Mouse (Mus musculus): ENCODE results near the gene 6030458C11Rik. TPM values are rescaled to one million over a fixed set of nuclear protein-coding genes. Genes with fewer than 3 reads are reported as not detected.

6030458C11Rik gene
- polyA plus RNA-seq, 1 experiment, result 2.7 TPM

- TF ChIP-seq GATA1 (IDR thresholded peaks at IDR 0.05; ENCODE audit: borderline replicate concordance, low read length) (no peak), FLI1 (IDR thresholded peaks at IDR 0.05; ENCODE audit: low read length) (no peak)
- Histone ChIP-seq H3K9me3 (no peaks in the 10 kb centered on the region), H3K27me3 (replicated peaks) (no peaks in the 10 kb centered on the region), H3K4me1 (no peaks in the 10 kb centered on the region), H3K36me3 (replicated peaks; ENCODE audit: low read length) (peaks cover 95% of the 10 kb centered on the region), H3K4me3 (replicated peaks) (no peak overlapping the region)
Observed at GRCm38 (mm10) chr15:12849373-12849772, 24.9 kb upstream of the 6030458C11Rik start.

- no peak for TF ChIP-seq GATA1 (IDR thresholded peaks at IDR 0.05; ENCODE audit: borderline replicate concordance, low read length)
- no peak for TF ChIP-seq FLI1 (IDR thresholded peaks at IDR 0.05; ENCODE audit: low read length)
- no peak overlapping the region for H3K4me3 ChIP-seq (replicated peaks)
- no peaks in the 10 kb centered on the region for H3K9me3 ChIP-seq
- no peaks in the 10 kb centered on the region for H3K4me1 ChIP-seq
- H3K27me3 ChIP-seq (replicated peaks), result no peaks in the 10 kb centered on the region
- peaks cover 94% of the 10 kb centered on the region for H3K36me3 ChIP-seq (replicated peaks; ENCODE audit: low read length)
Observed at GRCm38 (mm10) chr15:12848196-12848975, 23.9 kb upstream of the 6030458C11Rik start.

GRCm38 (mm10) chr15:12842833-12843232 is 18.4 kb upstream of the 6030458C11Rik start:
- Histone ChIP-seq H3K4me3 (replicated peaks) (no peak overlapping the region), H3K27me3 (replicated peaks) (no peaks in the 10 kb centered on the region), H3K4me1 (peaks cover 7% of the 10 kb centered on the region; the same call in 1 of the 2 replicates), H3K36me3 (replicated peaks; ENCODE audit: low read length) (peaks cover 90% of the 10 kb centered on the region), H3K9me3 (no peaks in the 10 kb centered on the region)
- TF ChIP-seq FLI1 (IDR thresholded peaks at IDR 0.05; ENCODE audit: low read length), result no peak
- no peak for TF ChIP-seq GATA1 (IDR thresholded peaks at IDR 0.05; ENCODE audit: borderline replicate concordance, low read length)

- peaks cover 89% of the 10 kb centered on the region for H3K36me3 ChIP-seq (replicated peaks; ENCODE audit: low read length)
- H3K4me1 ChIP-seq, result peaks cover 7% of the 10 kb centered on the region; the same call in 1 of the 2 replicates
- no peaks in the 10 kb centered on the region for H3K9me3 ChIP-seq
- H3K27me3 ChIP-seq (replicated peaks), result no peaks in the 10 kb centered on the region
- H3K4me3 ChIP-seq (replicated peaks), result no peak overlapping the region
- TF ChIP-seq GATA1 (IDR thresholded peaks at IDR 0.05; ENCODE audit: borderline replicate concordance, low read length) (no peak), FLI1 (IDR thresholded peaks at IDR 0.05; ENCODE audit: low read length) (no peak)
Observed at GRCm38 (mm10) chr15:12840737-12841136, 16.3 kb upstream of the 6030458C11Rik start.

DNA sequence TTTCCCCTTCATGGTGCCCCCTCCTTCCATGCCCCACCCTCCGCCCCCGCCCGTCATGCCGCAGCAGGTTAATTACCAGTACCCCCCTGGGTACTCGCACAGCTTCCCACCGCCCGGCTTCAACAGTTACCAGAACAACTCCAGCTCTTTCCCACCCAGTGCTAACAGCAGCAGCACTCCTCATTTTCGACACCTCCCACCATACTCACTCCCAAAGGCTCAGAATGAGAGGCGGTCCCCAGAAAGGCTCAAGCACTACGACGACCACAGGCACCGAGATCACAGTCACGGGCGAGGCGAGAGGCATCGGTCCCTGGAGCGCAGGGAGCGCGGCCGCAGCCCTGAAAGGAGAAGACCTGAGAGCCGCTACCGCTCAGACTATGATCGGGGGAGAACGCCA is 9.8 kb upstream of the 6030458C11Rik start:
- TF ChIP-seq FLI1 (IDR thresholded peaks at IDR 0.05; ENCODE audit: low read length) (no peak), GATA1 (IDR thresholded peaks at IDR 0.05; ENCODE audit: borderline replicate concordance, low read length) (no peak)
- H3K27me3 ChIP-seq (replicated peaks), result no peaks in the 10 kb centered on the region
- no peak overlapping the region for H3K4me3 ChIP-seq (replicated peaks)
- peaks cover 70% of the 10 kb centered on the region for H3K36me3 ChIP-seq (replicated peaks; ENCODE audit: low read length)
- no peaks in the 10 kb centered on the region for H3K9me3 ChIP-seq
- peaks cover 1% of the 10 kb centered on the region; the same call in 1 of the 2 replicates for H3K4me1 ChIP-seq

GRCm38 (mm10) chr15:12833385-12833784 is 8.9 kb upstream of the 6030458C11Rik start:
- Histone ChIP-seq H3K27me3 (replicated peaks) (no peaks in the 10 kb centered on the region), H3K36me3 (replicated peaks; ENCODE audit: low read length) (peaks cover 75% of the 10 kb centered on the region), H3K4me3 (replicated peaks) (no peak overlapping the region), H3K9me3 (no peaks in the 10 kb centered on the region), H3K4me1 (no peaks in the 10 kb centered on the region)
- TF ChIP-seq FLI1 (IDR thresholded peaks at IDR 0.05; ENCODE audit: low read length) (no peak), GATA1 (IDR thresholded peaks at IDR 0.05; ENCODE audit: borderline replicate concordance, low read length) (no peak)

GRCm38 (mm10) chr15:12832599-12832998 is 8.2 kb upstream of the 6030458C11Rik start:
- no peak for TF ChIP-seq GATA1 (IDR thresholded peaks at IDR 0.05; ENCODE audit: borderline replicate concordance, low read length)
- no peak for TF ChIP-seq FLI1 (IDR thresholded peaks at IDR 0.05; ENCODE audit: low read length)
- no peak overlapping the region for H3K4me3 ChIP-seq (replicated peaks)
- H3K36me3 ChIP-seq (replicated peaks; ENCODE audit: low read length), result peaks cover 75% of the 10 kb centered on the region
- H3K27me3 ChIP-seq (replicated peaks), result no peaks in the 10 kb centered on the region
- H3K4me1 ChIP-seq, result no peaks in the 10 kb centered on the region
- no peaks in the 10 kb centered on the region for H3K9me3 ChIP-seq

GRCm38 (mm10) chr15:12829878-12830277 is 5.4 kb upstream of the 6030458C11Rik start:
- Histone ChIP-seq H3K4me3 (replicated peaks) (no peak overlapping the region), H3K4me1 (peaks cover 14% of the 10 kb centered on the region), H3K27me3 (replicated peaks) (no peaks in the 10 kb centered on the region), H3K9me3 (no peaks in the 10 kb centered on the region), H3K36me3 (replicated peaks; ENCODE audit: low read length) (peaks cover 63% of the 10 kb centered on the region)
- TF ChIP-seq GATA1 (IDR thresholded peaks at IDR 0.05; ENCODE audit: borderline replicate concordance, low read length) (no peak), FLI1 (IDR thresholded peaks at IDR 0.05; ENCODE audit: low read length) (no peak)

- H3K9me3 ChIP-seq, result no peaks in the 10 kb centered on the region
- H3K4me3 ChIP-seq (replicated peaks), result peak overlapping the region; percentile 100
- H3K27me3 ChIP-seq (replicated peaks), result no peaks in the 10 kb centered on the region
- TF ChIP-seq FLI1 (IDR thresholded peaks at IDR 0.05; ENCODE audit: low read length) (no peak), GATA1 (IDR thresholded peaks at IDR 0.05; ENCODE audit: borderline replicate concordance, low read length) (no peak)
- peaks cover 31% of the 10 kb centered on the region for H3K4me1 ChIP-seq
- peaks cover 62% of the 10 kb centered on the region for H3K36me3 ChIP-seq (replicated peaks; ENCODE audit: low read length)
Observed at GRCm38 (mm10) chr15:12825408-12825807, 959 bp upstream of the 6030458C11Rik start.

- H3K36me3 ChIP-seq (replicated peaks; ENCODE audit: low read length), result peaks cover 65% of the 10 kb centered on the region
- no peaks in the 10 kb centered on the region for H3K9me3 ChIP-seq
- peaks cover 31% of the 10 kb centered on the region for H3K4me1 ChIP-seq
- TF ChIP-seq FLI1 (IDR thresholded peaks at IDR 0.05; ENCODE audit: low read length) (no peak), GATA1 (IDR thresholded peaks at IDR 0.05; ENCODE audit: borderline replicate concordance, low read length) (no peak)
- H3K4me3 ChIP-seq (replicated peaks), result peak overlapping the region; percentile 100
- no peaks in the 10 kb centered on the region for H3K27me3 ChIP-seq (replicated peaks)
Observed at GRCm38 (mm10) chr15:12824965-12825364, 516 bp upstream of the 6030458C11Rik start.
